Mouse (Mus musculus) megakaryocyte, embryonic 14.5 days (primary cell): ENCODE results near the gene Gm49380. TPM values are rescaled to one million over a fixed set of nuclear protein-coding genes. Genes with fewer than 3 reads are reported as not detected.

ENCODE experiments used
- H3K27me3 ChIP-seq: replicated peaks from 2 replicates; pipeline ENCODE3; 2012; ENCODE audit warnings: inconsistent platforms
- H3K36me3 ChIP-seq: replicated peaks from 2 replicates; pipeline ENCODE3; 2012; ENCODE audit warnings: low read length, inconsistent platforms, mixed read lengths
- H3K4me1 ChIP-seq: 2 replicates; pipeline ENCODE4 v1.6.1; 2012; ENCODE audit warnings: inconsistent platforms
- H3K4me3 ChIP-seq: replicated peaks from 2 replicates; pipeline ENCODE3; 2012; ENCODE audit warnings: moderate library complexity, mild to moderate bottlenecking, inconsistent platforms
- H3K9me3 ChIP-seq: 2 replicates; pipeline ENCODE4 v1.6.1; 2012; ENCODE audit warnings: inconsistent platforms
- FLI1 ChIP-seq: IDR thresholded peaks from 2 replicates; pipeline ENCODE4 v1.6.1; 2012; ENCODE audit warnings: low read length, inconsistent platforms, mixed read lengths
- GATA1 ChIP-seq: IDR thresholded peaks from 3 replicates; pipeline ENCODE4 v1.6.1; 2012; ENCODE audit warnings: mixed read lengths, low read length, inconsistent platforms, borderline replicate concordance
- polyA plus RNA-seq: library from polyadenylated mRNA; stranded (reverse); fragments of >175 nt; gene quantifications from 2 replicates; pipeline ENCODE4 v1.2.3, GENCODE M21; 2012; ENCODE audit warnings: low replicate concordance; ENCODE audit not compliant: insufficient read depth

Gm49380 gene
- polyA plus RNA-seq, 1 experiment = not detected

GRCm38 (mm10) chr9:44093612-44094503 is 19.4 kb downstream of the Gm49380 start:
- Histone ChIP-seq H3K9me3 (no peaks in the 10 kb centered on the region), H3K4me3 (peak overlapping the region; percentile 46), H3K27me3 (no peaks in the 10 kb centered on the region), H3K36me3 (peaks cover 28% of the 10 kb centered on the region), H3K4me1 (peaks cover 42% of the 10 kb centered on the region)
- no peak for TF ChIP-seq FLI1
- no peak for TF ChIP-seq GATA1

GRCm38 (mm10) chr9:44088877-44089608 is 24.3 kb downstream of the Gm49380 start:
- H3K4me1 ChIP-seq = peaks cover 67% of the 10 kb centered on the region
- no peaks in the 10 kb centered on the region for H3K9me3 ChIP-seq
- peaks cover 28% of the 10 kb centered on the region for H3K36me3 ChIP-seq
- H3K4me3 ChIP-seq = peak overlapping the region; percentile 82
- TF ChIP-seq GATA1 (no peak), FLI1 (no peak)
- peaks cover 24% of the 10 kb centered on the region for H3K27me3 ChIP-seq

GRCm38 (mm10) chr9:44087761-44088455 is 25.4 kb downstream of the Gm49380 start:
- H3K4me1 ChIP-seq = peaks cover 73% of the 10 kb centered on the region
- no peaks in the 10 kb centered on the region for H3K9me3 ChIP-seq
- peaks cover 21% of the 10 kb centered on the region for H3K36me3 ChIP-seq
- peaks cover 35% of the 10 kb centered on the region for H3K27me3 ChIP-seq
- no peak overlapping the region for H3K4me3 ChIP-seq
- TF ChIP-seq GATA1 = no peak
- no peak for TF ChIP-seq FLI1

- H3K4me1 ChIP-seq = peaks cover 74% of the 10 kb centered on the region
- H3K9me3 ChIP-seq = no peaks in the 10 kb centered on the region
- peaks cover 13% of the 10 kb centered on the region for H3K36me3 ChIP-seq
- no peak overlapping the region for H3K4me3 ChIP-seq
- H3K27me3 ChIP-seq = peaks cover 43% of the 10 kb centered on the region
- TF ChIP-seq FLI1 = no peak
- TF ChIP-seq GATA1 = no peak
These were observed 26.3 kb downstream of the Gm49380 start for GRCm38 (mm10) chr9:44086960-44087359.

- H3K27me3 ChIP-seq = peaks cover 48% of the 10 kb centered on the region
- no peaks in the 10 kb centered on the region for H3K9me3 ChIP-seq
- H3K36me3 ChIP-seq = peaks cover 4% of the 10 kb centered on the region
- TF ChIP-seq GATA1 (no peak), FLI1 (no peak)
- peaks cover 76% of the 10 kb centered on the region for H3K4me1 ChIP-seq
- peak overlapping the region; percentile 93 for H3K4me3 ChIP-seq
These were observed 27.3 kb downstream of the Gm49380 start for GRCm38 (mm10) chr9:44085741-44086665.

- Histone ChIP-seq H3K4me3 (peak overlapping the region; percentile 93), H3K27me3 (peaks cover 55% of the 10 kb centered on the region), H3K36me3 (no peaks in the 10 kb centered on the region), H3K4me1 (peaks cover 78% of the 10 kb centered on the region), H3K9me3 (no peaks in the 10 kb centered on the region)
- no peak for TF ChIP-seq FLI1
These were observed 28.0 kb downstream of the Gm49380 start for GRCm38 (mm10) chr9:44085276-44085675.

GRCm38 (mm10) chr9:44084659-44085229 is 28.6 kb downstream of the Gm49380 start:
- Histone ChIP-seq H3K9me3 (no peaks in the 10 kb centered on the region), H3K4me3 (peak overlapping the region; percentile 93), H3K4me1 (peaks cover 76% of the 10 kb centered on the region), H3K27me3 (peaks cover 59% of the 10 kb centered on the region), H3K36me3 (no peaks in the 10 kb centered on the region)
- no peak for TF ChIP-seq GATA1
- no peak for TF ChIP-seq FLI1

- H3K36me3 ChIP-seq = no peaks in the 10 kb centered on the region
- H3K4me1 ChIP-seq = peaks cover 76% of the 10 kb centered on the region
- no peak for TF ChIP-seq FLI1
- no peak for TF ChIP-seq GATA1
- H3K4me3 ChIP-seq = peak overlapping the region; percentile 93
- H3K9me3 ChIP-seq = no peaks in the 10 kb centered on the region
- H3K27me3 ChIP-seq = peaks cover 64% of the 10 kb centered on the region
These were observed 29.1 kb downstream of the Gm49380 start for GRCm38 (mm10) chr9:44084236-44084635.
